Mouse (Mus musculus) neural tube, embryonic 15.5 days (tissue): ENCODE data around the gene Psmd4. TPM values are rescaled to one million over a fixed set of nuclear protein-coding genes. Genes with fewer than 3 reads are reported as not detected.

Experiments
- ATAC-seq: fragments of 200-750 bp; cut with Nextera tagmentation; 2 replicates; pipeline ENCODE4 v1.8.0; 2017; ENCODE audit warnings: mild to moderate bottlenecking, moderate TSS enrichment, moderate library complexity; ENCODE audit not compliant: low FRiP score
- H3K27ac ChIP-seq: fragments of 300-500 bp; sonication (generic); replicated peaks from 2 replicates; pipeline ENCODE4 v1.5.1; 2015; ENCODE audit warnings: mild to moderate bottlenecking, inconsistent platforms
- H3K27me3 ChIP-seq: fragments of 300-500 bp; sonication (generic); replicated peaks from 2 replicates; pipeline ENCODE4 v1.6.1; 2015; ENCODE audit warnings: inconsistent platforms
- H3K36me3 ChIP-seq: fragments of 300-500 bp; sonication (generic); 2 replicates; pipeline ENCODE4 v1.6.1; 2015; ENCODE audit warnings: inconsistent platforms
- H3K4me1 ChIP-seq: fragments of 300-500 bp; sonication (generic); 2 replicates; pipeline ENCODE4 v1.6.1; 2015; ENCODE audit warnings: inconsistent platforms
- H3K4me2 ChIP-seq: fragments of 300-500 bp; sonication (generic); 2 replicates; pipeline ENCODE4 v1.6.1; 2015; ENCODE audit warnings: inconsistent platforms, mild to moderate bottlenecking, moderate library complexity
- H3K4me3 ChIP-seq: fragments of 300-500 bp; sonication (generic); replicated peaks from 2 replicates; pipeline ENCODE4 v1.5.1; 2015; ENCODE audit warnings: mild to moderate bottlenecking, inconsistent platforms
- H3K9ac ChIP-seq: fragments of 300-500 bp; sonication (generic); replicated peaks from 2 replicates; pipeline ENCODE4 v1.6.1; 2015; ENCODE audit warnings: mild to moderate bottlenecking, inconsistent platforms
- H3K9me3 ChIP-seq: fragments of 300-500 bp; sonication (generic); replicated peaks from 2 replicates; pipeline ENCODE4 v1.6.1; 2016; ENCODE audit warnings: inconsistent platforms
- WGBS: fragments of 180-500 bp; shearing (Covaris S2); methylation state at CpG from one replicate; pipeline ENCODE4 v1.1.7; 2015; ENCODE audit warnings: mixed read lengths; 5-methylcytosine and 5-hydroxymethylcytosine counted together
- microRNA-seq: library from miRNA; unstranded; fragments of <30 nt; microRNA quantifications from one replicate; pipeline ENCODE4, GENCODE M21; 2017
- polyA plus RNA-seq: library from polyadenylated mRNA; unstranded; fragments of >200 nt; fragmentation: Nextera tagmentation; extraction: Ambion mirVana; gene quantifications from 2 replicates; pipeline ENCODE4 v1.2.1, GENCODE M21; 2015

Psmd4 gene
- polyA plus RNA-seq, 1 experiment from 2014 or later, result 264 TPM

GRCm38 (mm10) chr3:95003273-95003672, 39.1 kb downstream of the Psmd4 start:
- H3K4me3 ChIP-seq, result no peak overlapping the region
- H3K9ac ChIP-seq, result no peak overlapping the region
- H3K4me2 ChIP-seq, result no peak overlapping the region
- H3K27ac ChIP-seq, result no peak overlapping the region
- no peaks in the 10 kb centered on the region for H3K9me3 ChIP-seq
- H3K36me3 ChIP-seq, result peaks cover 87% of the 10 kb centered on the region
- no peak for ATAC-seq
- H3K27me3 ChIP-seq, result no peaks in the 10 kb centered on the region
- H3K4me1 ChIP-seq, result peaks cover 5% of the 10 kb centered on the region; the same call in 1 of the 2 replicates

- Histone ChIP-seq H3K4me1 (peaks cover 5% of the 10 kb centered on the region; the same call in 1 of the 2 replicates), H3K9me3 (no peaks in the 10 kb centered on the region), H3K27ac (no peak overlapping the region), H3K36me3 (peaks cover 87% of the 10 kb centered on the region), H3K9ac (no peak overlapping the region), H3K27me3 (no peaks in the 10 kb centered on the region), H3K4me3 (no peak overlapping the region), H3K4me2 (no peak overlapping the region)
- WGBS, result 50% methylated on average over 4 of the region's 4 CpGs
- ATAC-seq, result no peak
Measured at GRCm38 (mm10) chr3:95002569-95002968, 39.8 kb downstream of the Psmd4 start.

GRCm38 (mm10) chr3:94996946-94997345, 45.5 kb downstream of the Psmd4 start:
- Histone ChIP-seq H3K4me1 (no peaks in the 10 kb centered on the region), H3K4me3 (no peak overlapping the region), H3K27me3 (no peaks in the 10 kb centered on the region), H3K4me2 (no peak overlapping the region), H3K9me3 (no peaks in the 10 kb centered on the region), H3K9ac (no peak overlapping the region), H3K36me3 (peaks cover 88% of the 10 kb centered on the region), H3K27ac (no peak overlapping the region)
- 44% methylated on average over 2 of the region's 2 CpGs for WGBS
- no peak for ATAC-seq

GRCm38 (mm10) chr3:94989159-94989761, 53.2 kb downstream of the Psmd4 start:
- Histone ChIP-seq H3K4me3 (no peak overlapping the region), H3K4me2 (no peak overlapping the region), H3K4me1 (peaks cover 27% of the 10 kb centered on the region), H3K27me3 (no peaks in the 10 kb centered on the region), H3K9ac (no peak overlapping the region), H3K36me3 (peaks cover 43% of the 10 kb centered on the region), H3K9me3 (no peaks in the 10 kb centered on the region), H3K27ac (0 out of 2 replicates have a peak overlapping the region, but pooled peaks have one; percentile 25)
- 59% methylated on average over 9 of the region's 9 CpGs for WGBS
- ATAC-seq, result no peak

- Histone ChIP-seq H3K4me3 (no peak overlapping the region), H3K27me3 (no peaks in the 10 kb centered on the region), H3K36me3 (peaks cover 35% of the 10 kb centered on the region), H3K9ac (no peak overlapping the region), H3K9me3 (no peaks in the 10 kb centered on the region), H3K4me2 (no peak overlapping the region), H3K4me1 (peaks cover 27% of the 10 kb centered on the region), H3K27ac (no peak overlapping the region)
- no peak for ATAC-seq
Measured at GRCm38 (mm10) chr3:94987578-94987977, 54.8 kb downstream of the Psmd4 start.

- ATAC-seq, result no peak
- Histone ChIP-seq H3K9ac (no peak overlapping the region), H3K4me1 (peaks cover 27% of the 10 kb centered on the region), H3K4me3 (no peak overlapping the region), H3K27me3 (no peaks in the 10 kb centered on the region), H3K9me3 (no peaks in the 10 kb centered on the region), H3K36me3 (peaks cover 35% of the 10 kb centered on the region), H3K4me2 (no peak overlapping the region), H3K27ac (no peak overlapping the region)
- 92% methylated on average over 2 of the region's 2 CpGs for WGBS
Measured at GRCm38 (mm10) chr3:94985513-94985912, 56.9 kb downstream of the Psmd4 start.

GRCm38 (mm10) chr3:94984312-94984711, 58.1 kb downstream of the Psmd4 start:
- H3K4me3 ChIP-seq, result no peak overlapping the region
- no peak overlapping the region for H3K4me2 ChIP-seq
- no peak overlapping the region for H3K9ac ChIP-seq
- peaks cover 32% of the 10 kb centered on the region for H3K36me3 ChIP-seq
- no peak for ATAC-seq
- H3K27ac ChIP-seq, result no peak overlapping the region
- H3K4me1 ChIP-seq, result peaks cover 23% of the 10 kb centered on the region
- no peaks in the 10 kb centered on the region for H3K9me3 ChIP-seq
- no peaks in the 10 kb centered on the region for H3K27me3 ChIP-seq
- 96% methylated on average over 11 of the region's 11 CpGs for WGBS

Small RNA genes within 50 kb of the gene (microRNA-seq; reads per million reads assigned to microRNA genes)
- not detected for gene Mir7013

Other genes with a start within 250 kb of the Psmd4 start
- 17.1 and 18.4 TPM in 2 replicates for gene Pogz, start 205.0 kb downstream of the Psmd4 start, polyA plus RNA-seq
- 371 and 373 TPM in 2 replicates for gene Psmb4, start 155.7 kb downstream of the Psmd4 start, polyA plus RNA-seq
- 15.3 and 28.7 TPM in 2 replicates for gene Selenbp1, start 109.6 kb downstream of the Psmd4 start, polyA plus RNA-seq
- 7.1 and 8.0 TPM in 2 replicates for gene Rfx5, start 88.5 kb downstream of the Psmd4 start, polyA plus RNA-seq
- 22.5 and 23.8 TPM in 2 replicates for gene Pi4kb, start 67.9 kb downstream of the Psmd4 start, polyA plus RNA-seq
- gene Zfp687, start 27.2 kb downstream of the Psmd4 start, polyA plus RNA-seq, result 16.6 and 17.7 TPM in 2 replicates
- 15.5 and 16.5 TPM in 2 replicates for gene Pip5k1a, start 64.3 kb upstream of the Psmd4 start, polyA plus RNA-seq
- 142 and 151 TPM in 2 replicates for gene Vps72, start 68.4 kb upstream of the Psmd4 start, polyA plus RNA-seq
- 1.3 and 1.5 TPM in 2 replicates for gene Tmod4, start 81.9 kb upstream of the Psmd4 start, polyA plus RNA-seq
- 86.7 and 88.4 TPM in 2 replicates for gene Scnm1, start 91.4 kb upstream of the Psmd4 start, polyA plus RNA-seq
- 38.1 and 46.0 TPM in 2 replicates for gene Lysmd1, start 91.5 kb upstream of the Psmd4 start, polyA plus RNA-seq
- 3.0 and 5.6 TPM in 2 replicates for gene Tnfaip8l2, start 99.7 kb upstream of the Psmd4 start, polyA plus RNA-seq
- gene Sema6c, start 117.8 kb upstream of the Psmd4 start, polyA plus RNA-seq, result 17.7 and 24.4 TPM in 2 replicates
- 2.8 and 3.9 TPM in 2 replicates for gene Gabpb2, start 175.3 kb upstream of the Psmd4 start, polyA plus RNA-seq
- gene Cdc42se1, start 186.1 kb upstream of the Psmd4 start, polyA plus RNA-seq, result 46.2 and 55.5 TPM in 2 replicates
- gene Mllt11, start 189.6 kb upstream of the Psmd4 start, polyA plus RNA-seq, result 250 and 346 TPM in 2 replicates
- 0.13 and 0.18 TPM in 2 replicates for gene Gm128, start 199.0 kb upstream of the Psmd4 start, polyA plus RNA-seq
- gene Bnipl, start 208.6 kb upstream of the Psmd4 start, polyA plus RNA-seq, result 0.29 TPM in 1 of 2 replicates, not detected in the other
- 37.3 and 37.4 TPM in 2 replicates for gene Mindy1, start 238.7 kb upstream of the Psmd4 start, polyA plus RNA-seq
- gene Prune1, start 239.5 kb upstream of the Psmd4 start, polyA plus RNA-seq, result 57.3 and 61.7 TPM in 2 replicates